Comparison of ENCODE assay signal across 10 mouse cellular contexts in the genomic region with DNA sequence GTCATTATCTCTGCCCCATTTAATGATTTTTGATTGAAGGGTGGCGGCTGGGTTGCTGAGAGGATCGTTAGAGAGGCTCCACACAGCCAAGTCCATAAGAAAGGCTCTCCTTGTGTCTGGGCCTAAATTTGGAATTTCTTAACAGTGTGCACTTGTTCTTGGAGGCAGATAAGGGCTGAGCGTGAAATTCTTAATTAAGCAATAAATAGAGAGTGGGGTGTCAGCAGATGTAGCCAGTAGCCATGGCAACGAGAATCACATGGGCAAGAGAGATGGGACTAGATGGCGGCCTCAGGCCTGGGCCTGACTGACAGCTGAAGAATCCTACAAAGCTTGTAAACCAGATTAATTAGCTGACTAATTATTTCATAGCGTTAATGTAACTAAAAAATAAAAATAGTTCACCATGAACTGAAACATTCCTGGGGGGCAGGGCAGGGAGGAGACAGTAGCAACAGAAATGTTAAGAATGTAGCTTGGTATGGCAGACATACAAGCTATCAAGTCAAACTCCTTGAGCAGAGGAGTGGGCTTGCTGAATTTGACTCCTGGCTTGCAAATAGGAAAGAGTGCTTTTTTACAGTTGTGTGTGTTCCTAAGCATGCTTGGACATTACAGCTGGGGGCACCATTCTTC.
DNase-seq lines count a peak whose midpoint lies in the region; ATAC-seq lines count a peak whose summit lies in the region.
"Had no signal": no experiment of that assay in that cellular context is flagged by ENCODE, and none has a peak within 500 bp of the region (broad histone marks: within the 10 kb centered on the region; RNA-seq: fewer than 3 reads in every experiment).

No protein-coding gene starts in this region.

- no peaks in the 10 kb centered on the region for H3K36me3 ChIP-seq in forebrain, embryonic 13.5 days (ENCODE audit: poor library complexity, severe bottlenecking)
- H3K36me3 ChIP-seq in neural tube, embryonic 14.5 days (ENCODE audit: control insufficient read depth, insufficient read depth, low read length), result no peaks in the 10 kb centered on the region

- WGBS in forebrain, embryonic 13.5 days, result 11% methylated on average over 6 of the region's 6 CpGs
- 19% methylated on average over 6 of the region's 6 CpGs for WGBS in neural tube, embryonic 14.5 days

- H3K4me2 ChIP-seq in forebrain, embryonic 13.5 days, result no peak overlapping the region
- no peak overlapping the region for H3K4me2 ChIP-seq in neural tube, embryonic 14.5 days (ENCODE audit: low read depth, low read length)

- no peak for DNase-seq in cerebellum, adult 8-10 months
- peak; percentile 9 for DNase-seq in layer of hippocampus, adult 9-10 months (ENCODE audit: low spot score)
- DNase-seq in adrenal gland, postnatal 36 days, result no peak
- no peak for DNase-seq in kidney, postnatal 4 days
- DNase-seq: cerebellum, adult 11 months; thymus, postnatal 25 days had no signal

- no peaks in the 10 kb centered on the region for H3K9me3 ChIP-seq in forebrain, embryonic 13.5 days (replicated peaks)
- H3K9me3 ChIP-seq in neural tube, embryonic 14.5 days (ENCODE audit: control insufficient read depth, low read length), result no peaks in the 10 kb centered on the region

- H3K27ac ChIP-seq in forebrain, embryonic 13.5 days, result peak overlapping the region; percentile 51
- no peak overlapping the region for H3K27ac ChIP-seq in neural tube, embryonic 14.5 days (ENCODE audit: low read depth, low read length)

- no peaks in the 10 kb centered on the region for H3K27me3 ChIP-seq in forebrain, embryonic 13.5 days
- H3K27me3 ChIP-seq in neural tube, embryonic 14.5 days (ENCODE audit: control insufficient read depth, insufficient read depth, low read length), result no peaks in the 10 kb centered on the region

- no peak overlapping the region for H3K9ac ChIP-seq in forebrain, embryonic 13.5 days
- H3K9ac ChIP-seq in neural tube, embryonic 14.5 days (replicated peaks; ENCODE audit: low read depth, low read length), result no peak overlapping the region

- H3K4me3 ChIP-seq in forebrain, embryonic 13.5 days, result no peak overlapping the region
- no peak overlapping the region for H3K4me3 ChIP-seq in neural tube, embryonic 14.5 days (ENCODE audit: low read depth, low read length)

- peaks cover 21% of the 10 kb centered on the region for H3K4me1 ChIP-seq in forebrain, embryonic 13.5 days
- peaks cover 5% of the 10 kb centered on the region; the same call in 1 of the 2 replicates for H3K4me1 ChIP-seq in neural tube, embryonic 14.5 days (ENCODE audit: control insufficient read depth, insufficient read depth, low read length)

- peak; percentile 66; the same call in 1 of the 2 replicates for ATAC-seq in cerebellum, adult (ENCODE audit: insufficient number of reproducible peaks, low FRiP score, low TSS enrichment)
- peak; percentile 90 for ATAC-seq in forebrain, embryonic 13.5 days
- peak; percentile 90 for ATAC-seq in neural tube, embryonic 14.5 days (ENCODE audit: low read depth)
- no peak for ATAC-seq in megakaryocyte-erythroid progenitor cell, adult 5-6 weeks (replicated peaks; ENCODE audit: low FRiP score, low TSS enrichment, poor library complexity, severe bottlenecking)
